Mouse (Mus musculus) erythroblast, embryonic 14.5 days (primary cell): ENCODE data around the gene Parp16.
A peak's percentile ranks its signal among the peaks of the same experiment; 100 is the strongest.

ENCODE experiments used
- GATA1 ChIP-seq: IDR thresholded peaks from 2 replicates; pipeline ENCODE4 v1.6.1; 2012; ENCODE audit warnings: low read length, inconsistent platforms, mixed read lengths
- TAL1 ChIP-seq: IDR thresholded peaks from 3 replicates; pipeline ENCODE4 v1.6.1; 2012; ENCODE audit warnings: low read length, inconsistent platforms, mixed read lengths

DNA sequence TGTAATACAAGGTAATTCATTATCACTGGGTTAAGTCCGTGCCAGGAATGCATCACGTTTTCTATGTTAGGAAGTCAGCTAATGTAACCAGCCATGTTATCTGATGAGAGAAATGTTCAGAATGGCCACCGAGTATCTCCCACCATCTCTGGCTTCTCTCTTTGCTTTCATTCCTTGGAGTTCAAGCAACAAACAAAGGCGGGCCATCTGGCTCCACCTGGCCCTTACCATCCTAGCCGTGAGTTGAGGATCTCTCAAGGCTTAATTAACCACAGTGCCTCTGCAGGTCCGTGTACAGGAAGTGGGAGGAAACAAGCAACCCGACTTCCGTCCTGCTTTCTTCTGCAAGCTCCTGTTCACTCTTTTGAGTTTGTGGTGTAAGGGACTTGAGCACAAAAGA, 21.8 kb downstream of the Parp16 start:
- no peak for TF ChIP-seq TAL1
- TF ChIP-seq GATA1 = peak; percentile 85
